Mouse (Mus musculus) small intestine, adult 2 months (tissue): ENCODE results near the gene Eng. TPM values are rescaled to one million over a fixed set of nuclear protein-coding genes. Genes with fewer than 3 reads are reported as not detected.

Experiments used
- H3K27ac ChIP-seq: fragments of 200-500 bp; 2 replicates; pipeline ENCODE4 v1.5.1; 2012; ENCODE audit warnings: low read depth, low read length, control low read depth, inconsistent platforms; ENCODE audit not compliant: insufficient read depth
- H3K27me3 ChIP-seq: fragments of 200-500 bp; 2 replicates; pipeline ENCODE4 v1.6.1; 2012; ENCODE audit warnings: mild to moderate bottlenecking, moderate library complexity, low read length, inconsistent platforms; ENCODE audit not compliant: control insufficient read depth, insufficient read depth
- H3K36me3 ChIP-seq: fragments of 200-500 bp; 2 replicates; pipeline ENCODE4 v1.6.1; 2012; ENCODE audit warnings: mild to moderate bottlenecking, low read length, control low read depth, inconsistent platforms; ENCODE audit not compliant: control insufficient read depth, insufficient read depth
- H3K4me1 ChIP-seq: fragments of 200-500 bp; 2 replicates; pipeline ENCODE4 v1.6.1; 2012; ENCODE audit warnings: low read length, inconsistent platforms, mixed read lengths; ENCODE audit not compliant: control insufficient read depth, insufficient read depth, insufficient read length
- H3K4me3 ChIP-seq: fragments of 200-500 bp; 2 replicates; pipeline ENCODE4 v1.5.1; 2012; ENCODE audit warnings: low read depth, mild to moderate bottlenecking, control low read depth, inconsistent platforms, low read length, moderate library complexity
- CTCF ChIP-seq: fragments of 200-500 bp; IDR thresholded peaks from 2 replicates; pipeline ENCODE4 v1.5.1; 2012; ENCODE audit warnings: low read depth, mild to moderate bottlenecking, control low read depth, inconsistent platforms, low read length, moderate library complexity, mixed read lengths; ENCODE audit not compliant: insufficient replicate concordance, insufficient read length; ENCODE audit errors: extremely low read depth
- POLR2A ChIP-seq: fragments of 200-500 bp; IDR thresholded peaks from 2 replicates; pipeline ENCODE4 v1.6.1; 2012; ENCODE audit warnings: low read depth, mild to moderate bottlenecking, control low read depth, inconsistent platforms, low read length, moderate library complexity
- WGBS: fragments of 180-500 bp; shearing (Covaris S2); methylation state at CpG from one replicate; pipeline ENCODE4 v1.1.7; 2018; 5-methylcytosine and 5-hydroxymethylcytosine counted together
- polyA plus RNA-seq: library from polyadenylated mRNA; depleted of rRNA; stranded (reverse); fragments of >200 nt; gene quantifications from 2 replicates; pipeline ENCODE4 v1.2.3, GENCODE M21; 2012

Eng gene
- polyA plus RNA-seq, 1 experiment, result 54.4 TPM

GRCm38 (mm10) chr2:32610610-32611229, 35.7 kb upstream of the Eng start:
- no peaks in the 10 kb centered on the region for H3K36me3 ChIP-seq
- H3K4me1 ChIP-seq, result peaks cover 8% of the 10 kb centered on the region
- peak overlapping the region; percentile 11 for H3K4me3 ChIP-seq
- WGBS, result 12% methylated on average over 23 of the region's 23 CpGs
- no peak overlapping the region for H3K27ac ChIP-seq
- peaks cover 16% of the 10 kb centered on the region for H3K27me3 ChIP-seq
- TF ChIP-seq POLR2A, result no peak
- TF ChIP-seq CTCF, result peak; percentile 29; the same call in 1 of the 2 replicates

- Histone ChIP-seq H3K36me3 (no peaks in the 10 kb centered on the region), H3K27ac (no peak overlapping the region), H3K4me1 (peaks cover 5% of the 10 kb centered on the region), H3K4me3 (no peak overlapping the region), H3K27me3 (peaks cover 9% of the 10 kb centered on the region)
- 77% methylated on average over 26 of the region's 26 CpGs for WGBS
- TF ChIP-seq POLR2A (no peak), CTCF (no peak)
Measured at GRCm38 (mm10) chr2:32612274-32612673, 34.1 kb upstream of the Eng start.

GRCm38 (mm10) chr2:32617109-32617508, 29.3 kb upstream of the Eng start:
- no peak overlapping the region for H3K4me3 ChIP-seq

GRCm38 (mm10) chr2:32617601-32618000, 28.8 kb upstream of the Eng start:
- Histone ChIP-seq H3K4me3 (no peak overlapping the region), H3K27me3 (no peaks in the 10 kb centered on the region), H3K4me1 (peaks cover 3% of the 10 kb centered on the region; the same call in 1 of the 2 replicates), H3K36me3 (no peaks in the 10 kb centered on the region), H3K27ac (no peak overlapping the region)
- TF ChIP-seq CTCF (peak; percentile 31; the same call in 1 of the 2 replicates), POLR2A (no peak)
- WGBS, result 96% methylated on average over 4 of the region's 4 CpGs

More at GRCm38 (mm10) chr2:32617109-32617508, 29.3 kb upstream of the Eng start:
- TF ChIP-seq CTCF, result no peak
- no peak for TF ChIP-seq POLR2A
- H3K36me3 ChIP-seq, result no peaks in the 10 kb centered on the region
- H3K27ac ChIP-seq, result no peak overlapping the region
- no peaks in the 10 kb centered on the region for H3K27me3 ChIP-seq
- H3K4me1 ChIP-seq, result peaks cover 3% of the 10 kb centered on the region; the same call in 1 of the 2 replicates
- WGBS, result 94% methylated on average over 1 of the region's 1 CpGs

GRCm38 (mm10) chr2:32618051-32618450, 28.3 kb upstream of the Eng start:
- H3K4me3 ChIP-seq, result no peak overlapping the region
- TF ChIP-seq CTCF (no peak), POLR2A (no peak)
- H3K4me1 ChIP-seq, result peaks cover 3% of the 10 kb centered on the region; the same call in 1 of the 2 replicates
- 83% methylated on average over 9 of the region's 9 CpGs for WGBS
- H3K27me3 ChIP-seq, result no peaks in the 10 kb centered on the region
- H3K27ac ChIP-seq, result no peak overlapping the region
- H3K36me3 ChIP-seq, result no peaks in the 10 kb centered on the region

GRCm38 (mm10) chr2:32620682-32621516, 25.5 kb upstream of the Eng start:
- Histone ChIP-seq H3K27me3 (no peaks in the 10 kb centered on the region), H3K4me1 (peaks cover 7% of the 10 kb centered on the region), H3K36me3 (no peaks in the 10 kb centered on the region), H3K27ac (peak overlapping the region; percentile 32; the same call in 1 of the 2 replicates), H3K4me3 (no peak overlapping the region)
- TF ChIP-seq POLR2A (no peak), CTCF (no peak)
- 38% methylated on average over 4 of the region's 4 CpGs for WGBS

GRCm38 (mm10) chr2:32621517-32621859, 24.9 kb upstream of the Eng start, which contains the start of gene Ak1:
Ak1 (plus strand) TSS chr2:32621758.
- H3K4me1 ChIP-seq, result peaks cover 7% of the 10 kb centered on the region
- H3K27ac ChIP-seq, result peak within 1 kb of the TSS; percentile 32; the same call in 1 of the 2 replicates
- no peaks in the 10 kb centered on the region for H3K36me3 ChIP-seq
- WGBS, result 24% methylated on average over 7 of the region's 7 CpGs
- TF ChIP-seq POLR2A, result no peak
- TF ChIP-seq CTCF, result no peak
- no peaks in the 10 kb centered on the region for H3K27me3 ChIP-seq
- no peak within 1 kb of the TSS for H3K4me3 ChIP-seq
